ENCODE assay signal across 8 mouse cellular contexts in the genomic region with DNA sequence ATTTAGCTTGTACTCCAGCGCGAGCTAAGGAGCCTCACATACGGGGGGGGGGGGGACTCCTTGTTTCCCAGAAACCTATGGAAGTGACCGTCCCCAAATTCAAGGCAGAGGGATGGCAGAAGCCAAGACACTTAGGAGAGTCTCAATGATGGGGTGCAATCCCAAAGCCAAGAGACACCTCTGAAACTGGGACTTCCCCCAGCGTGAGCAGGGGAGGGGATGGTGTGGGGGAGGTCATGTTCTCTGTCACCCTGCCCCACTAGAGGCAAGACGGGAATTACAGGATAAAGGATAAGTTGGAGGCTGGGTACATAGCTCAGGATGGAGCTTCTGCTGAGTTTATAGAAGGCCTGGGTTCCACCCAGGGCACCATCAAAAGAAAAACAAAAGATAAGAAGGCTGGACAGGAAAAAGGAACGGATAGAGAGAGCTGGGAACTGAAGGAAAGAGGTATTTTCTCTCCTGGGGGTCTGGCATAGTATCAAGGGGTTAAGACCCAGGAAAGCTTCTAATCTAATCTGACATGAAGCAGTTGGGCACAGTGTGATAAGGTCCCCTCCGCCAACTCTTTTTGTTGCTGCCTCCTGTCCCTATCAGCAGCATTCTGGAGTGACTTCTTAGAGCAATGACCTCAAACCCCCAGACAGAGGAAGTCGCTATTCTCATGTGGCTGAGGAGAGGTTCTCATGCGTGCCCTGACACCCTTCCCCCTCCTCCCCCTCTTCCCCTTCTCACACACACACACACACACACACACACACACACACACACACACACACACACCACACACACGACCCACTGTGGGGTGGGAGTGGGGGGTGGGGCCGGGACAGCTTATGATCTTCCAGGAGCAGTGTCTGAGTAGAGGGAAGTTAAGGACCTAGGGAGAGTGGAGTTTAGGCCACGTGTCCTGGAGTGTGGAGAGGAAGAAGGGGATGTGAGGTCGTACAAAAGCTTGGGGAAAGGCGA. TPM values are rescaled to one million over a fixed set of nuclear protein-coding genes. Genes with fewer than 3 reads are reported as not detected.
A peak's percentile ranks its signal among the peaks of the same experiment; 100 is the strongest.
DNase-seq lines count a peak whose midpoint lies in the region; ATAC-seq and TF ChIP-seq lines count a peak whose summit lies in the region.

No protein-coding gene starts in this region.

- peak overlapping the region; percentile 18; the same call in 1 of the 2 replicates for H3K4me3 ChIP-seq in heart, adult 2 months
- peak overlapping the region; percentile 13; the same call in 1 of the 2 replicates for H3K4me3 ChIP-seq in heart, embryonic 15.5 days
- H3K4me3 ChIP-seq in megakaryocyte, embryonic 14.5 days (replicated peaks) = peak overlapping the region; percentile 88

- WGBS in heart, adult 2 months = 20% methylated on average over 15 of the region's 15 CpGs
- WGBS in heart, embryonic 15.5 days = 13% methylated on average over 15 of the region's 15 CpGs

- ATAC-seq in CD4-positive, CD25-positive, alpha-beta regulatory T cell, adult 4 months = peak; percentile 54
- peak; percentile 50; the same call in 1 of the 2 replicates for ATAC-seq in heart, embryonic 15.5 days (replicated peaks; ENCODE audit: insufficient number of reproducible peaks, insufficient read depth, low FRiP score, low read depth)
- no peak for ATAC-seq in cerebellum, adult (ENCODE audit: insufficient number of reproducible peaks, low FRiP score, low TSS enrichment)

- no peaks in the 10 kb centered on the region for H3K79me2 ChIP-seq in heart, adult 2 months (replicated peaks; ENCODE audit: control insufficient read depth, insufficient read depth, low read length)

- peaks cover 6% of the 10 kb centered on the region; the same call in 1 of the 2 replicates for H3K36me3 ChIP-seq in heart, adult 2 months (ENCODE audit: control insufficient read depth, insufficient read depth, low read length)
- no peaks in the 10 kb centered on the region for H3K36me3 ChIP-seq in heart, embryonic 15.5 days
- H3K36me3 ChIP-seq in megakaryocyte, embryonic 14.5 days (replicated peaks; ENCODE audit: low read length) = peaks cover 43% of the 10 kb centered on the region

- H3K27me3 ChIP-seq in heart, adult 2 months (ENCODE audit: control insufficient read depth, insufficient read depth, low read length) = no peaks in the 10 kb centered on the region
- H3K27me3 ChIP-seq in heart, embryonic 15.5 days = peaks cover 44% of the 10 kb centered on the region
- H3K27me3 ChIP-seq in megakaryocyte, embryonic 14.5 days (replicated peaks) = peaks cover 70% of the 10 kb centered on the region

- TF ChIP-seq CTCF in heart, adult 2 months (IDR thresholded peaks at IDR 0.05) = peak; percentile 20; the same call in 1 of the 2 replicates

- H3K4me1 ChIP-seq in heart, adult 2 months (ENCODE audit: control insufficient read depth, insufficient read depth, low read length) = peaks cover 41% of the 10 kb centered on the region
- peaks cover 72% of the 10 kb centered on the region for H3K4me1 ChIP-seq in heart, embryonic 15.5 days (replicated peaks)
- peaks cover 80% of the 10 kb centered on the region for H3K4me1 ChIP-seq in megakaryocyte, embryonic 14.5 days

- H3K27ac ChIP-seq in heart, adult 2 months = peak overlapping the region; percentile 92
- peak overlapping the region; percentile 64 for H3K27ac ChIP-seq in heart, embryonic 15.5 days

- TF ChIP-seq EP300 in heart, adult 2 months (IDR thresholded peaks at IDR 0.05; ENCODE audit: insufficient read depth, low read depth, low read length) = no peak

- H3K4me2 ChIP-seq in heart, embryonic 15.5 days = peak overlapping the region; percentile 42

- H3K9me3 ChIP-seq in heart, embryonic 15.5 days (replicated peaks) = no peaks in the 10 kb centered on the region
- peaks cover 14% of the 10 kb centered on the region for H3K9me3 ChIP-seq in megakaryocyte, embryonic 14.5 days

- no peak overlapping the region; the same call in none of the 2 replicates for H3K9ac ChIP-seq in heart, adult 2 months (ENCODE audit: low read depth, low read length)
- no peak overlapping the region for H3K9ac ChIP-seq in heart, embryonic 15.5 days

- TF ChIP-seq POLR2A in heart, adult 2 months (IDR thresholded peaks at IDR 0.05; ENCODE audit: insufficient read depth, low read depth, low read length) = no peak

- peak; percentile 43 to 57 for DNase-seq in heart, adult 2 months
- DNase-seq in heart, postnatal 4 days = no peak
- DNase-seq in adipocyte (ENCODE audit: low spot score) = no peak
- DNase-seq in adrenal gland, adult 8-10 months = no peak

- intact Hi-C loops in heart, adult 2 months (cut with DNase I) = no loop called here

RNA-seq across cellular contexts. Expression of gene Gngt2, which starts 2.0 kb away (rescaled TPM):
- total RNA-seq in heart, adult 2 months (2021) = 10 to 100 TPM; 19.0 to 24.4 TPM
- polyA plus RNA-seq in heart, adult 2 months (2012; rRNA removed) = 10.2 and 12.4 TPM in 2 replicates
- total RNA-seq in heart, postnatal 4 days (2021) = 10 to 100 TPM; 23.2 to 23.8 TPM
- 10 to 100 TPM; 56.7 to 64.5 TPM for polyA plus RNA-seq in CD4-positive, CD25-positive, alpha-beta regulatory T cell, adult 4 months (2017; shearing (Covaris generic))
- 29.4 and 31.8 TPM in 2 replicates for polyA plus RNA-seq in heart, embryonic 15.5 days (2015; fragmentation: Nextera tagmentation; extraction: Ambion mirVana)
- polyA plus RNA-seq in megakaryocyte, embryonic 14.5 days (2012; ENCODE audit: insufficient read depth, low replicate concordance) = 10.2 and 30.7 TPM in 2 replicates
- 10 to 100 TPM; 14.7 to 19.0 (median 17.1) TPM for total RNA-seq in adrenal gland, adult 8-10 months (2022)

RNA-seq across cellular contexts. Expression of gene Abi3, which starts 7.2 kb away (rescaled TPM):
- total RNA-seq in heart, adult 2 months (2021) = 10 to 100 TPM in 1 of 2 experiments, 1 to 10 TPM in 1; 7.9 to 11.4 TPM
- polyA plus RNA-seq in heart, adult 2 months (2012; rRNA removed) = 16.3 and 23.2 TPM in 2 replicates
- total RNA-seq in heart, postnatal 4 days (2021) = 10 to 100 TPM; 16.7 to 19.5 TPM
- 10 to 100 TPM; 83.1 to 93.7 TPM for polyA plus RNA-seq in CD4-positive, CD25-positive, alpha-beta regulatory T cell, adult 4 months (2017; shearing (Covaris generic))
- 13.0 and 22.0 TPM in 2 replicates for polyA plus RNA-seq in heart, embryonic 15.5 days (2015; fragmentation: Nextera tagmentation; extraction: Ambion mirVana)
- polyA plus RNA-seq in megakaryocyte, embryonic 14.5 days (2012; ENCODE audit: insufficient read depth, low replicate concordance) = 67.9 and 94.9 TPM in 2 replicates
- total RNA-seq in adrenal gland, adult 8-10 months (2022) = 10 to 100 TPM in 3 of 4 experiments, 1 to 10 TPM in 1; 8.9 to 14.3 (median 12.2) TPM

RNA-seq across cellular contexts. Expression of gene Phospho1, which starts 10.7 kb away (rescaled TPM):
- total RNA-seq in heart, adult 2 months (2021) = 100 to 1,000 TPM; 181 to 206 TPM
- polyA plus RNA-seq in heart, adult 2 months (2012; rRNA removed) = 193 and 244 TPM in 2 replicates
- total RNA-seq in heart, postnatal 4 days (2021) = 10 to 100 TPM; 71.7 to 82.2 TPM
- not detected for polyA plus RNA-seq in CD4-positive, CD25-positive, alpha-beta regulatory T cell, adult 4 months (2017; shearing (Covaris generic))
- polyA plus RNA-seq in heart, embryonic 15.5 days (2015; fragmentation: Nextera tagmentation; extraction: Ambion mirVana) = 4.5 and 5.3 TPM in 2 replicates
- 11.0 and 11.8 TPM in 2 replicates for polyA plus RNA-seq in megakaryocyte, embryonic 14.5 days (2012; ENCODE audit: insufficient read depth, low replicate concordance)
- total RNA-seq in adrenal gland, adult 8-10 months (2022) = 100 to 1,000 TPM in 2 of 4 experiments, 10 to 100 TPM in 2; 61.9 to 148 (median 104) TPM

Comparison
In these comparisons a context has a peak if more than half of its experiments do, and no peak if none do; other contexts are left out.
1. DNase-seq: peak in heart, adult 2 months (2 of 2); none in heart, postnatal 4 days (single experiment), adipocyte (single experiment) and adrenal gland, adult 8-10 months (single experiment).
2. RNA of gene Phospho1, which starts 10.7 kb away (polyA plus RNA-seq): 193 to 244 TPM in heart, adult 2 months; 11.0 to 11.8 TPM in megakaryocyte, embryonic 14.5 days, 4.5 to 5.3 TPM in heart, embryonic 15.5 days and not detected in CD4-positive, CD25-positive, alpha-beta regulatory T cell, adult 4 months; every median in the first group is over 10 times any median in the second.
3. H3K4me3 ChIP-seq: peak in every context shown above with its lines; median percentile 88 in megakaryocyte, embryonic 14.5 days; 18 in heart, adult 2 months; 13 in heart, embryonic 15.5 days.